Mouse (Mus musculus) lung, postnatal 0 days (tissue): ENCODE measurements around the gene Cilp. TPM values are rescaled to one million over a fixed set of nuclear protein-coding genes. Genes with fewer than 3 reads are reported as not detected.

Experiments
- ATAC-seq: fragments of 200-750 bp; cut with Nextera tagmentation; 2 replicates; pipeline ENCODE4 v1.8.0; 2017; ENCODE audit warnings: moderate library complexity
- DNase-seq: peaks from one replicate; pipeline ENCODE4 v3.0.0-alpha.2; 2016; ENCODE audit warnings: low spot score
- H3K27ac ChIP-seq: fragments of 300-500 bp; sonication (generic); 2 replicates; pipeline ENCODE4 v1.5.1; 2014; ENCODE audit warnings: antibody characterized with exemption, mild to moderate bottlenecking, low read length, mixed read lengths
- H3K27me3 ChIP-seq: fragments of 300-500 bp; sonication (generic); replicated peaks from 2 replicates; pipeline ENCODE4 v1.6.1; 2014; ENCODE audit warnings: low read length, mixed read lengths; ENCODE audit not compliant: insufficient read depth
- H3K36me3 ChIP-seq: fragments of 300-500 bp; sonication (generic); 2 replicates; pipeline ENCODE4 v1.6.1; 2014; ENCODE audit warnings: low read length, mixed read lengths; ENCODE audit not compliant: insufficient read depth
- H3K4me1 ChIP-seq: fragments of 300-500 bp; sonication (generic); 2 replicates; pipeline ENCODE4 v1.6.1; 2014; ENCODE audit warnings: antibody characterized with exemption, low read depth, low read length, mixed read lengths; ENCODE audit not compliant: insufficient read depth
- H3K4me2 ChIP-seq: fragments of 300-500 bp; sonication (generic); replicated peaks from 2 replicates; pipeline ENCODE4 v1.6.1; 2014; ENCODE audit warnings: low read depth, mild to moderate bottlenecking, low read length, moderate library complexity, mixed read lengths
- H3K4me3 ChIP-seq: fragments of 300-500 bp; sonication (generic); 2 replicates; pipeline ENCODE4 v1.5.1; 2014; ENCODE audit warnings: low read depth, low read length
- H3K9ac ChIP-seq: fragments of 300-500 bp; sonication (generic); replicated peaks from 2 replicates; pipeline ENCODE4 v1.6.1; 2014; ENCODE audit warnings: low read depth, mild to moderate bottlenecking
- H3K9me3 ChIP-seq: fragments of 300-500 bp; sonication (generic); 2 replicates; pipeline ENCODE4 v1.6.1; 2016; ENCODE audit warnings: low read length, mixed read lengths
- CTCF ChIP-seq: IDR thresholded peaks from 2 replicates; pipeline ENCODE4 v1.5.1; 2016; ENCODE audit warnings: antibody characterized with exemption, mild to moderate bottlenecking
- EP300 ChIP-seq: IDR thresholded peaks from 2 replicates; pipeline ENCODE4 v1.6.1; 2016; ENCODE audit warnings: antibody characterized with exemption, mild to moderate bottlenecking, control low read depth
- WGBS: fragments of 180-500 bp; shearing (Covaris S2); extraction: QIAGEN DNeasy Blood & Tissue Kit; methylation state at CpG from one replicate; pipeline ENCODE4 v1.1.7; 2014; 5-methylcytosine and 5-hydroxymethylcytosine counted together
- polyA plus RNA-seq: library from polyadenylated mRNA; unstranded; fragments of >200 nt; fragmentation: Nextera tagmentation; extraction: Ambion mirVana; gene quantifications from 2 replicates; pipeline ENCODE4 v1.2.1, GENCODE M21; 2015

Cilp gene
- polyA plus RNA-seq, 1 experiment from 2014 or later: 0.13 TPM

DNA sequence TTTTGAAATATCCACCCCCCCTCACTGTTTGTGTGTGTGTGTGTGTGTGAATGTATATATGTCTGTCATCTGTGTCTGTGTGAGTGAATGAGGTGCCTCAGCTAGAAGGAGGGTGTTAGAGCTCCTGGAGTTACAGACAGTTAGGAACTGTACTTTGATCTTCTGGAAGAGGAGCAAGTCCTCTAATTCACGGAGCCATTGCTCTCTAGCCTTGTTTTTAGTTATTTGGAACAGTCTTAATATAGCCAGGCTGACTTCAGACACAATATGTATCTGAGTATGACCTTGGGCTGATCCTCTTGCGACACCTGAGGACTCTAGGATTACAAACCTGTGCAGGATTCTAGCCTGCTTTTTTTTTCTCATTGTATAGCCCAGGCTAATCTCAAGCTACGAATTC lies 33.8 kb downstream of the Cilp start:
- WGBS: 82% methylated on average over 3 of the region's 3 CpGs
- ATAC-seq (no peak), DNase-seq (no peak)
- no peaks in the 10 kb centered on the region for H3K4me1 ChIP-seq
- peaks cover 22% of the 10 kb centered on the region; the same call in 1 of the 2 replicates for H3K36me3 ChIP-seq
- no peak for TF ChIP-seq EP300
- no peak for TF ChIP-seq CTCF
- no peak overlapping the region for H3K4me2 ChIP-seq
- H3K9ac ChIP-seq: no peak overlapping the region
- no peak overlapping the region for H3K4me3 ChIP-seq
- no peaks in the 10 kb centered on the region for H3K9me3 ChIP-seq
- H3K27ac ChIP-seq: no peak overlapping the region
- H3K27me3 ChIP-seq: no peaks in the 10 kb centered on the region

DNA sequence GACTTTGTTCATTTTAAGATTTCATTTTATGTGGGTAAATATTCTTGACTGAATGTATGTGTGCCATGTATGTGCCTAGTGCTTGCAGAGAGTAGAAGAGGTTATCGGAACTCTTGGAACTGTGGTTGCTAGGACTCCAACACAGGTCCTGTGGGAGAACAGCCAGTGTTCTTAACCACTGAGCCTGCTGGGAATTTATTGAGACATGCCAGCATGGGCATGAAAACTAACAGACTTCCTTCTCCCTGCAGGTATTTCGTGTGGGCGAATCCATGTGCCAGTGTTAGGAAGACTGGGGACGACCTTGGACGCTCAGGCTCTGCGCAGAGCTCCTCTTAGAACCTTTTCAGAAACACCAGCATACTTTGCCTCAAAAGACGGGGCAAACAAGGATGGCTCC lies 34.7 kb downstream of the Cilp start:
- no peak for DNase-seq
- TF ChIP-seq EP300 (no peak), CTCF (no peak)
- H3K4me1 ChIP-seq: no peaks in the 10 kb centered on the region
- WGBS: 98% methylated on average over 7 of the region's 7 CpGs
- no peak for ATAC-seq
- no peak overlapping the region for H3K4me2 ChIP-seq
- H3K9ac ChIP-seq: no peak overlapping the region
- no peaks in the 10 kb centered on the region for H3K27me3 ChIP-seq
- no peaks in the 10 kb centered on the region for H3K9me3 ChIP-seq
- H3K4me3 ChIP-seq: no peak overlapping the region
- no peak overlapping the region for H3K27ac ChIP-seq
- H3K36me3 ChIP-seq: peaks cover 23% of the 10 kb centered on the region; the same call in 1 of the 2 replicates

DNA sequence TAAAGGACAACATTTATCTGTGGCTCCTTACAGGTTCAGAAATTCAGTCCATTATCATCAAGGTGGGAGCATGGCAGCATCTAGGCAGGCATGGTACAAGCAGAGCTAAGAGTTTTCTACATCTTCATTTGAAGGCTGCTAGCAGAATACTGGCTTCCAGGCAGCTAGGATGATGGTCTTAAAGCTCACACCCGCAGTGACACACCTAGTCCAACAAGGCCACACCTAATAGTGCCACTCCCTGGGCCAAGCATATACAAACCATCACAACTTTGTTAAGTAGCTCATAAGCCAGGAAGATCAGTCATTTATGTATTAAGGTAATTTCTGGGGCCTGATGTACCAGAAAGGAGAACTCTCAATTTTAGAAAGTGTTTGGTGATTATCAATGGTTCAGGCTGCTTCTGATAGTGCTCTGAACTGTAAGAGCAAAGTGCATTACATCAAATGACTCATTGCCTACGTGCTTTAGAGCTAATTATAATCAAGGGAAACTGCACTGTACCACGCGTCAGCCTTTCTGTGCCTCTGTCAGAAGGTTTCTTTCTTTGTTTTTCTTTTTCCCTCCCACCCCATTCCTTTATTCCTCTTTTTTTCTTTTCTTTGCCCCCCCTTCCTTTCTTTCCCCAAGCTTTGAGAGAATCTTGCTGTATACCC lies 37.5 kb downstream of the Cilp start:
- H3K9ac ChIP-seq: no peak overlapping the region
- no peaks in the 10 kb centered on the region for H3K27me3 ChIP-seq
- no peak overlapping the region for H3K4me2 ChIP-seq
- DNase-seq (no peak), ATAC-seq (no peak)
- peaks cover 29% of the 10 kb centered on the region; the same call in 1 of the 2 replicates for H3K36me3 ChIP-seq
- H3K27ac ChIP-seq: no peak overlapping the region
- 93% methylated on average over 4 of the region's 4 CpGs for WGBS
- TF ChIP-seq EP300 (no peak), CTCF (no peak)
- H3K9me3 ChIP-seq: no peaks in the 10 kb centered on the region
- no peak overlapping the region for H3K4me3 ChIP-seq
- no peaks in the 10 kb centered on the region for H3K4me1 ChIP-seq

DNA sequence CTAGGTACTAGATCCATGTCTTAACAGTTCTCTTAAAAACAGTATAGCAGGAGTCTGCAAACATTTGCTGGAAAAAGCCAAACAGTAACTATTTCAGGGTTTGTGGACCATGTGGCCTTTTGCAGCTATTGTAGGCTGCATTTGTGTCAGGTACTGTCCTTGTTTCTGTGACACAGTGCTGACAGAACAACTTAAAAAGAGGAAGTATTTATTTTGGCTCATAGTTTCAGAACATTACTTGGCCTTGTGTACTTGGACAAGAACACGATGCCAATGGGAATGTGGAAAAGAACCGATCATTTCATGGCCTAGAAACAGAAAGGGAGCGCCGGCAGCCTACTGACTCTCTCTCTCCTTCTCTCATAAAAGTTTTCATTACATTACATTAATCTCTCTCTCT lies 38.6 kb downstream of the Cilp start:
- TF ChIP-seq EP300 (no peak), CTCF (no peak)
- DNase-seq (no peak), ATAC-seq (no peak)
- Histone ChIP-seq H3K9me3 (no peaks in the 10 kb centered on the region), H3K27me3 (no peaks in the 10 kb centered on the region), H3K4me2 (no peak overlapping the region), H3K4me3 (no peak overlapping the region), H3K4me1 (no peaks in the 10 kb centered on the region), H3K9ac (no peak overlapping the region), H3K36me3 (peaks cover 31% of the 10 kb centered on the region; the same call in 1 of the 2 replicates), H3K27ac (no peak overlapping the region)
- 91% methylated on average over 4 of the region's 4 CpGs for WGBS

DNA sequence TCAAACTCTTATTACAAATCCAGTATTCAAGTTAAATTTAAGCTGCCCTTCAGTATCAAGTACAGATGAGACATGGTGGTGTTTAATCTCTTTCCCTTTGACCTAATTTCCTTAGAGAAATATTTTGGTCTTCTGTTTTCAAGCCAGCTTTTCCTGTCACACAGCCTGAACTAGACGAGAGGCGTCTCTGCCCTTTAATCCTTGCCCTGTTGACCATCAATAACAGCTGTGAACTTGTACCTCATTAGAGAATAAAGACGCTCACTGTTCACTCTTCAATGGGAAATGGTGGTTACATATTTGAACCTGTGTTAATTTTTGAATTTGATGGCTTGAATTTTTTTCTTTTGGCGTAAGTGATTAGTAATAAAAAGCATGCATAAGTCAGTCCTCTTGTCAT lies 39.3 kb downstream of the Cilp start:
- Histone ChIP-seq H3K9me3 (no peaks in the 10 kb centered on the region), H3K4me3 (no peak overlapping the region), H3K27me3 (no peaks in the 10 kb centered on the region), H3K9ac (no peak overlapping the region), H3K4me2 (no peak overlapping the region), H3K36me3 (peaks cover 36% of the 10 kb centered on the region; the same call in 1 of the 2 replicates), H3K4me1 (no peaks in the 10 kb centered on the region), H3K27ac (no peak overlapping the region)
- 73% methylated on average over 4 of the region's 4 CpGs for WGBS
- ATAC-seq (no peak), DNase-seq (no peak)
- TF ChIP-seq EP300 (no peak), CTCF (no peak)

DNA sequence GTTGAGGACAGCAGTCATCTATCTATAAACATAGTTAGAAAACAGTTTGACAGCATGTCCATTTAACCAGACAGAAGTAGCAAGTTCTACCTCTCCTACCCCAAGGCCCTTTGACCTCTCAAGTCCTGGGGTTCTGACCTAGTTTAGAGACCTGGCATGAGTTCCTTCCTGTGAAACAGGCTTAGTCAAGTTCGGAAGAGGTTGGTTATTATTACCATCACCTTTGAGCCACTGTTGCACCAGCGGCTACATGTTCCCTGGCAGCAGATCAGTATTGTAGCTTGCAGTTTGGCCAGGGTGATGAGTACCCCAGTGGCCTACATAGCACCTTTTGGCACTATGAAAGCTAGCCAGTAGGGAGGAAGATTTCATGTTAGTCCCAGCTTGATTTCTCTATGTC lies 41.7 kb downstream of the Cilp start:
- H3K9ac ChIP-seq: no peak overlapping the region
- peaks cover 35% of the 10 kb centered on the region; the same call in 1 of the 2 replicates for H3K36me3 ChIP-seq
- ATAC-seq (no peak), DNase-seq (no peak)
- H3K4me3 ChIP-seq: no peak overlapping the region
- no peaks in the 10 kb centered on the region for H3K4me1 ChIP-seq
- TF ChIP-seq CTCF: no peak
- no peak for TF ChIP-seq EP300
- WGBS: 93% methylated on average over 2 of the region's 2 CpGs
- no peak overlapping the region for H3K27ac ChIP-seq
- H3K4me2 ChIP-seq: no peak overlapping the region
- H3K27me3 ChIP-seq: no peaks in the 10 kb centered on the region
- H3K9me3 ChIP-seq: no peaks in the 10 kb centered on the region
